ENCODE assay signal across 10 mouse cellular contexts in the genomic region with DNA sequence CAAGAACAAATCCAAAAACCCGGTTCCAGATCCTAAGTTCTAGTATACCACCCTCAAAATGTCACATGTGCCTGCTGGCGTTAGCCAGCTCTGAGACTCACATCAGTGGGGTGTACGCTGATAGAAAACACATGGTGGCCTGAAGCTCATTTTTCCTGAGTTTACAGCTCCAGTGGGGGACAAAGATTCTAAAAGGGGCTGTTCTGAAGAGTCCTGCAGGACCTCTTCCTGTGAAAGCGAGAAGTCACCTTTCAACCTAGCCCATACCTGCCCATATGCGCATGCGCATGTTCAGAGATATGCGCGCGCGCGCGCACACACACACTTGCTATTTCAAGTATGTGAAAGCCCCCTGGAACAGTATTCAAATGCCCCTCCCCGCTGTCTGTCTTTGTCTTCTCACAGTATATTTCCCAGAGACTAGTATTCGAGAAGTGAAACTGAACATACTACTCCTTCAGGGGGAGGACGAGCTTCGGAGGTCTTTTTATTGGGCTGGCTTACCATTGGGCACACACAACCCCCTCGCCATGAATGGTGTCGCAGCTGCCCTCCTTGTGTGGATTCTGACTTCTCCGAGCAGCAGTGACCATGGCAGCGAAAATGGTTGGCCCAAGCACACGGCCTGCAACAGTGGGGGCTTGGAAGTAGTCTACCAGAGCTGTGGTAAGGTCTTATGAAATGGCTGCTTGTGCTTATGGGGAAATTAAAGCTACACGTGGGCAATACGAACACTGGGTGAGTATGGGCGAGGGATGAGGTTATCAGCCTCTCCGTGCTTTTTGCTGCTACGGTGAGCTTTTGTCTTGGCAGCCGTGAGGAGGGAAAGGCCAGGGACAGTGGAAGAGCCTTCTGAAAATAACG. TPM values are rescaled to one million over a fixed set of nuclear protein-coding genes. Genes with fewer than 3 reads are reported as not detected.
DNase-seq lines count a peak whose midpoint lies in the region; ATAC-seq and TF ChIP-seq lines count a peak whose summit lies in the region.
"Had no signal": no experiment of that assay in that cellular context is flagged by ENCODE, and none has a peak within 500 bp of the region (broad histone marks: within the 10 kb centered on the region; RNA-seq: fewer than 3 reads in every experiment).

A gene (plus strand): TSS at position 300 of the 864 bp plus-strand sequence.

- H3K27me3 ChIP-seq in stomach, embryonic 14.5 days (ENCODE audit: control insufficient read depth, insufficient read depth, low read length): no peaks in the 10 kb centered on the region
- H3K27me3 ChIP-seq in stomach, postnatal 0 days (ENCODE audit: control insufficient read depth, insufficient read depth, low read length): no peaks in the 10 kb centered on the region
- no peaks in the 10 kb centered on the region for H3K27me3 ChIP-seq in embryonic facial prominence, embryonic 15.5 days
- no peaks in the 10 kb centered on the region for H3K27me3 ChIP-seq in lung, embryonic 16.5 days (ENCODE audit: control insufficient read depth, insufficient read depth, low read depth, low read length)
- H3K27me3 ChIP-seq in stomach, embryonic 15.5 days (replicated peaks): no peaks in the 10 kb centered on the region

- no peak for TF ChIP-seq CTCF in stomach, postnatal 0 days (IDR thresholded peaks at IDR 0.05; ENCODE audit: low read depth)

- no peaks in the 10 kb centered on the region for H3K36me3 ChIP-seq in stomach, embryonic 14.5 days (ENCODE audit: control insufficient read depth, insufficient read depth, low read length)
- H3K36me3 ChIP-seq in stomach, postnatal 0 days (ENCODE audit: control insufficient read depth, insufficient read depth, low read length): no peaks in the 10 kb centered on the region
- H3K36me3 ChIP-seq in embryonic facial prominence, embryonic 15.5 days: no peaks in the 10 kb centered on the region
- H3K36me3 ChIP-seq in lung, embryonic 16.5 days (ENCODE audit: control insufficient read depth, insufficient read depth, low read length): no peaks in the 10 kb centered on the region
- H3K36me3 ChIP-seq in stomach, embryonic 15.5 days: no peaks in the 10 kb centered on the region

- intact Hi-C loops in heart, postnatal 14 days (cut with DNase I): no loop called here

- no peak within 1 kb of the TSS for H3K4me2 ChIP-seq in stomach, embryonic 14.5 days (replicated peaks; ENCODE audit: low read depth, low read length)
- no peak within 1 kb of the TSS for H3K4me2 ChIP-seq in stomach, postnatal 0 days (replicated peaks; ENCODE audit: low read depth)
- no peak within 1 kb of the TSS for H3K4me2 ChIP-seq in embryonic facial prominence, embryonic 15.5 days (replicated peaks)
- no peak within 1 kb of the TSS for H3K4me2 ChIP-seq in lung, embryonic 16.5 days (ENCODE audit: low read depth, low read length)
- H3K4me2 ChIP-seq in stomach, embryonic 15.5 days: no peak within 1 kb of the TSS

- no peaks in the 10 kb centered on the region for H3K9me3 ChIP-seq in stomach, embryonic 14.5 days (ENCODE audit: control insufficient read depth, low read depth, low read length)
- no peaks in the 10 kb centered on the region for H3K9me3 ChIP-seq in stomach, postnatal 0 days (ENCODE audit: control insufficient read depth, low read length)
- no peaks in the 10 kb centered on the region for H3K9me3 ChIP-seq in embryonic facial prominence, embryonic 15.5 days (replicated peaks)
- H3K9me3 ChIP-seq in lung, embryonic 16.5 days (ENCODE audit: control insufficient read depth, low read length): no peaks in the 10 kb centered on the region
- H3K9me3 ChIP-seq in stomach, embryonic 15.5 days: no peaks in the 10 kb centered on the region

- H3K27ac ChIP-seq in stomach, embryonic 14.5 days (ENCODE audit: low read length): no peak within 1 kb of the TSS
- no peak within 1 kb of the TSS for H3K27ac ChIP-seq in stomach, postnatal 0 days (replicated peaks)
- H3K27ac ChIP-seq in embryonic facial prominence, embryonic 15.5 days (replicated peaks): no peak within 1 kb of the TSS
- H3K27ac ChIP-seq in lung, embryonic 16.5 days (ENCODE audit: low read length): peak within 1 kb of the TSS; percentile 61
- no peak within 1 kb of the TSS for H3K27ac ChIP-seq in stomach, embryonic 15.5 days

- ATAC-seq in stomach, embryonic 14.5 days (ENCODE audit: insufficient number of reproducible peaks, insufficient read depth, low FRiP score, low read depth): no peak
- no peak for ATAC-seq in stomach, postnatal 0 days (ENCODE audit: low FRiP score, low TSS enrichment)
- ATAC-seq in embryonic facial prominence, embryonic 15.5 days (ENCODE audit: insufficient number of reproducible peaks, low FRiP score, low TSS enrichment, low read depth): no peak
- peak; percentile 83 for ATAC-seq in lung, embryonic 16.5 days (ENCODE audit: low read depth)
- no peak for ATAC-seq in stomach, embryonic 15.5 days (ENCODE audit: insufficient read depth, low FRiP score, low read depth)
- ATAC-seq in cerebellum, adult (ENCODE audit: insufficient number of reproducible peaks, low FRiP score, low TSS enrichment): no peak

- H3K4me1 ChIP-seq in stomach, embryonic 14.5 days (ENCODE audit: control insufficient read depth, insufficient read depth, low read length): no peaks in the 10 kb centered on the region
- no peaks in the 10 kb centered on the region for H3K4me1 ChIP-seq in stomach, postnatal 0 days (replicated peaks; ENCODE audit: control insufficient read depth, insufficient read depth)
- H3K4me1 ChIP-seq in embryonic facial prominence, embryonic 15.5 days: no peaks in the 10 kb centered on the region; the same call in 1 of the 2 replicates
- H3K4me1 ChIP-seq in lung, embryonic 16.5 days (replicated peaks; ENCODE audit: control insufficient read depth, insufficient read depth, low read length): no peaks in the 10 kb centered on the region
- no peaks in the 10 kb centered on the region for H3K4me1 ChIP-seq in stomach, embryonic 15.5 days

- no peak for TF ChIP-seq EP300 in stomach, postnatal 0 days (optimal IDR thresholded peaks at IDR 0.05)

- DNase-seq in stomach, postnatal 0 days (ENCODE audit: low spot score): no peak
- no peak for DNase-seq in heart, postnatal 14 days
- DNase-seq: cerebellum, postnatal 36 days; gastrocnemius, postnatal 25 days; kidney, adult 11 months had no signal

- WGBS in stomach, embryonic 14.5 days: 89% methylated on average over 28 of the region's 28 CpGs
- WGBS in stomach, postnatal 0 days: 89% methylated on average over 28 of the region's 28 CpGs
- 77% methylated on average over 28 of the region's 28 CpGs for WGBS in embryonic facial prominence, embryonic 15.5 days
- WGBS in lung, embryonic 16.5 days: 85% methylated on average over 28 of the region's 28 CpGs
- WGBS in stomach, embryonic 15.5 days: 87% methylated on average over 28 of the region's 28 CpGs

- H3K4me3 ChIP-seq in stomach, embryonic 14.5 days (ENCODE audit: low read depth, low read length): no peak within 1 kb of the TSS
- H3K4me3 ChIP-seq in stomach, postnatal 0 days (ENCODE audit: low read depth, low read length): no peak within 1 kb of the TSS
- H3K4me3 ChIP-seq in embryonic facial prominence, embryonic 15.5 days (replicated peaks): no peak within 1 kb of the TSS
- no peak within 1 kb of the TSS for H3K4me3 ChIP-seq in lung, embryonic 16.5 days (ENCODE audit: low read length)
- no peak within 1 kb of the TSS for H3K4me3 ChIP-seq in stomach, embryonic 15.5 days (replicated peaks)

- no peak within 1 kb of the TSS for H3K9ac ChIP-seq in stomach, embryonic 14.5 days (replicated peaks; ENCODE audit: low read depth, low read length)
- H3K9ac ChIP-seq in stomach, postnatal 0 days (ENCODE audit: low read length): no peak within 1 kb of the TSS
- no peak within 1 kb of the TSS for H3K9ac ChIP-seq in embryonic facial prominence, embryonic 15.5 days
- H3K9ac ChIP-seq in lung, embryonic 16.5 days (ENCODE audit: low read length): no peak within 1 kb of the TSS
- H3K9ac ChIP-seq in stomach, embryonic 15.5 days: no peak within 1 kb of the TSS

RNA-seq across cellular contexts. Expression of the gene that starts here (rescaled TPM):
- 13.1 and 14.0 TPM in 2 replicates for polyA plus RNA-seq in stomach, embryonic 14.5 days (2014; fragmentation: Nextera tagmentation; extraction: Ambion mirVana)
- 7.4 TPM in 2 replicates for polyA plus RNA-seq in stomach, postnatal 0 days (2015; fragmentation: Nextera tagmentation; extraction: Ambion mirVana)
- polyA plus RNA-seq in embryonic facial prominence, embryonic 15.5 days (2015; fragmentation: Nextera tagmentation; extraction: Ambion mirVana): 12.2 and 13.0 TPM in 2 replicates
- 16.0 and 17.3 TPM in 2 replicates for polyA plus RNA-seq in lung, embryonic 16.5 days (2015; fragmentation: Nextera tagmentation; extraction: Ambion mirVana)
- 9.9 and 14.1 TPM in 2 replicates for polyA plus RNA-seq in stomach, embryonic 15.5 days (2015; fragmentation: Nextera tagmentation; extraction: Ambion mirVana)
- 1 to 10 TPM; 3.1 to 3.3 TPM for total RNA-seq in heart, postnatal 14 days (2021)
